Mouse (Mus musculus) common myeloid progenitor, adult 5-6 weeks (primary cell): Measurements from ENCODE around the gene Twist2. TPM values are rescaled to one million over a fixed set of nuclear protein-coding genes. Genes with fewer than 3 reads are reported as not detected.

ENCODE experiments used
- ATAC-seq: replicated peaks from 2 replicates; pipeline ENCODE4 v1.8.0; 2016; ENCODE audit warnings: low read depth, mild to moderate bottlenecking, moderate TSS enrichment, inconsistent platforms; ENCODE audit not compliant: poor library complexity, severe bottlenecking
- total RNA-seq: library from RNA; stranded (forward); fragments of 200-1000, 187-1606 nt; gene quantifications from 2 replicates; pipeline ENCODE4 v1.2.3, GENCODE M21; 2017

The Twist2 gene
- not detected in 2 replicates for total RNA-seq

GRCm38 (mm10) chr1:91800967-91801843 is at the start of gene Twist2:
Twist2 (plus strand) TSS chr1:91801461.
- no peak for ATAC-seq

GRCm38 (mm10) chr1:91752931-91753330 is 48.3 kb upstream of the Twist2 start:
- no peak for ATAC-seq

GRCm38 (mm10) chr1:91755102-91755501 is 46.2 kb upstream of the Twist2 start:
- peak; percentile 58; the same call in 1 of the 2 replicates for ATAC-seq

DNA sequence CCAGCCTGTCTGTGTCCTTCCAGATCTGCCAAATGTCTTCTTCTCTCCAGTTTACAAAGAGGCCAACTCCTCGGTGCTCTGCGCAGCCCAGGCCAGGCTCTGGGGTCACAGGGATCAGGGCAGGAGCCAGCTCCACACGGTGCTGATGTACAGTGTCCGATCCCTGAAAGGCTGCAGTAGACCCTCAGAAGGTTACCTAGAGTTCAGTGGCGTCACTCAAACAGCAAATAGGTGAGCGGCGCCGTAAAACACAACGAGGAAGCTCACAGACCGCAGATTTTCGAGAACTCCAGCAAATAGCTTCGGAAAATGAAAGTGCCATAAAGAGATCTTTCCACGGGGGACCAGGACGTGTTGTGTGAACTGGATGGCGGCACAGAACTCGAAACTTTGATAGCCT is 44.0 kb upstream of the Twist2 start:
- ATAC-seq, result no peak

GRCm38 (mm10) chr1:91758143-91758542 is 43.1 kb upstream of the Twist2 start:
- ATAC-seq, result no peak

DNA sequence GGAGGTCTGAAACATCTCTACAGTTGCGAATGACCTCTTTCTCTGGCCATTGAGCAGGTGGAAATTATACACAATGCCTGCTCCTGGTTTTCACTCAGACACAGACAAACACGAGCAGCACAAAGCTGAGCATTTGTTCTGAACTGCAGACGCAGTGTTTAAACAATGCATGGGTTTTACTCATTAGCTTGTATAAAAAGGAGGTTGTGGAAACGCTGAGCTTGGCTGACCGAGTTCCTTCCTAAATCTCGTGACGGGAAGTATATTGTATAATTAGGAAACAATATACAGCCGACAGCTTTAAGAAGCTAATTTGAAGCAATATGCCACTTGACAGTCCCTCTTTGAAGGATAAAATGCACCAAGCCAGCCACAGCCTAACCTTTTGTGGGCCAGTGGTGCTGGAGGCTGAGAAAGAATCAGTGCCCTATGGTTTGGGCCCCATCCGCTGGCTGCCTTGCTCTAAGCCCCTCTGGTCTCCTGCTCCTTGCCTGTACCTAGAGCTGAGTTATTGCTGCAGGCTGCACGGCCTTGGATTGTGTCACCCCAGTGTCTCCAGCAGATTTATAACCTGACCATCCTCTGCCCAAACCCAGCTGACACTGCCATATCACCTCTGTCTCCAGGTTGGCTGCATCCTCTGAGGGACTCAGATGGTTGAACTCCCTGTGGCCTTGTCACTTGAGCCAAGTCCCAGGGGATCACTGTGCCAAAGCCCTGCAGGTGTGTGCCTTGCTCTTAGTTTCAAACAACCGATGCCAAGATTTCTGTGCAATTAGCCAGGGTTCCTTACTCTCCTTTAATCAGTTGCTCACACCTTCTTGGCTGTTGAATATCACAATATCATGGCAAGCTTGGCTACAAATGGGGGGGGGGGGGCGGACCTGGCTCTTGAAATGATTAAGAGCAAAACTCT is 42.4 kb upstream of the Twist2 start:
- no peak for ATAC-seq

- no peak for ATAC-seq
These were observed 40.9 kb upstream of the Twist2 start for GRCm38 (mm10) chr1:91760140-91760986.

- no peak for ATAC-seq
These were observed 38.7 kb upstream of the Twist2 start for GRCm38 (mm10) chr1:91762528-91763091.

- no peak for ATAC-seq
These were observed 31.0 kb upstream of the Twist2 start for GRCm38 (mm10) chr1:91770221-91770624.

- no peak for ATAC-seq
These were observed 30.6 kb upstream of the Twist2 start for GRCm38 (mm10) chr1:91770676-91771075.

- ATAC-seq, result no peak
These were observed 24.3 kb upstream of the Twist2 start for GRCm38 (mm10) chr1:91776928-91777327.

DNA sequence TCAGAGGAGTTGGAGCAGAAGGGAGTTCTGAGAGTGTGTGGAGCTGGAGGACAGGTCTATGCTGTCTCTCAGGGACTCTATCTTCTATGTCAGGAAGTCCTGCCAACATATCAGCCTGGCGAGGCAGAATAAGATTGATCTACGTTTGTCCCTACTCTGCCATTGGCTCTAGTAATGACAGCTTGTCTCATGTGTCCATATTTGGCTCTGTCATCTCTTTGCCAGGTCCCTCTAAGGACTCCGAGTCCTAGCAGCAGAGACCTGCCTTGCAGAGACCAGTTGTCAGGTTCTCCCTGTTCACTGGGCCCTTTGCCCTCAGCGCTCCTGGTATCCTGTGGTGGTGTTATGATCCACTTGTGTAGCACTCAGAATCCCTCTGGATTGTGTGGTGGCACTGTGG is 21.4 kb upstream of the Twist2 start:
- ATAC-seq, result no peak

- ATAC-seq, result no peak
These were observed 20.1 kb upstream of the Twist2 start for GRCm38 (mm10) chr1:91781182-91781581.

DNA sequence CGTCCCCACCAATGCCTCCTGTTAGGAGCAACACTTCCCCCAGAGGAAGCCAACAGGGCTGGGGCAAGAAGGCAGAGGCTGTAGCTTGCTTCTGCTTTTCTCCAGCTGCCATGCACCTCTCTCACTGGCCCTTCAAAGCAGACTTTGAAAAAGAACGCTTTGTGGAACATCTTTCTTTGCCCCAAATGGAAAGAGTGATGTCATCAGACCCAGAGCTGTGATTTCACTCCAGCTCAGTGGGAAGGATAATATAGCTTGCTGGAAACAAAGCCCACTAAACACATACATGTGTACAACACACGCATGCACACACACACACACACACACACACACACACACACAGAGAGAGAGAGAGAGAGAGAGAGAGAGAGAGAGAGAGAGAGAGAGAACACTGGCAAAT is 17.1 kb upstream of the Twist2 start:
- no peak for ATAC-seq

DNA sequence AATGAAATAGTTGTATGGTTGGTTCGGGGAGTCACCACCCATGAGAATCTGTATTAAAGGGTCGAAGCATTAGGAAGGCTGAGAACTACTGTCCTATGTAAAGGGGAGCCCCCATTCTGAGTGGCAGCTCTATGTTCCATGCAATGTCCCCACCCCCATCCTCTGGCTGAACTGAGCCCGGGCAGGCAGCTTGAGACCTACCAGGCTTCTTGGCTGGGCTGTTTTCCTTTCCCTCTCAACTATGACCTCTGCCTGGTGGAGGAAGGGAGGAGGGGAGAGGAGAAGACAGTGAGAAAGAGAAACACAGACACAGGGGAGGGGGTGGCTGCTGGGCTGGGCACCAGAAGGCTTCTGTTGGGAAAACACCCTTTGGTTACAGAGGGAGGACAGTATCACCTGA is 1.9 kb upstream of the Twist2 start:
- no peak for ATAC-seq

DNA sequence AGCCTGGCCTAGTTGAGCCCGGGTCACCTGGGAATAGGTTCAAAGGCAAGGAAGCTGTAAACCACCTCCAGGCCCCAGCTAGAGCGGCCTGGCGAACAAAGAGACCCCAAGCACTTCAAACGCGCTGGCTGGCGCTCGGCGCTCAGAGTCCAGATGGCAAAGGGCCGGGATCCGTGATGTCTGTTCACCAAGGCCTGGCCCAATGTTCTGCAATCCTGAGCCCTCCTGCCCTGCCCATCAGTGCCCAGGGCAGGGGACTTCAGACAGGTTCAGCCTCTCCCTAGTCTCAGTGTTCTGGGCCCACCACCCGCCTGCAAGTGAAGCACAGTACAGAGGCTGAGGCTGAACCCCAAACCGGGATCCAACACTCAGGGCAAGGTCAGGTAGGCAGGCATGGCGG is 913 bp upstream of the Twist2 start:
- ATAC-seq, result no peak

DNA sequence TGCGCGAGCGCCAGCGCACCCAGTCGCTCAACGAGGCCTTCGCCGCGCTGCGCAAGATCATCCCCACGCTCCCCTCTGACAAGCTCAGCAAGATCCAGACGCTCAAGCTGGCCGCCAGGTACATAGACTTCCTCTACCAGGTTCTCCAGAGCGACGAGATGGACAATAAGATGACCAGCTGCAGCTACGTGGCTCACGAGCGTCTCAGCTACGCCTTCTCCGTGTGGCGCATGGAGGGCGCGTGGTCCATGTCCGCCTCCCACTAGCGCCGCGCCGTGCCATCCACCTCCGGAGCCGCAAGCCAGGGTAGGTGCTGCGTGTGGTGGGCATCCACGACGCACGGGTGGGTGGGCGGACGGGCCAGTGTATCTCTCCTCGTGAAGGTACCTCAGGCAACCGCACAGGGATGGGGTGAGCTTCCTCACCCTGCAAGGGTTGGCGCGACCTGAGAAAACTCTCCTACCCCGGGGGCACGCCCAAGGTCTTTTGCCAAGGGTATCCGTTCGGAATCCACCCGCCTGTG is 644 bp downstream of the Twist2 start:
- no peak for ATAC-seq

GRCm38 (mm10) chr1:91802406-91803121 is 1.3 kb downstream of the Twist2 start:
- no peak for ATAC-seq

DNA sequence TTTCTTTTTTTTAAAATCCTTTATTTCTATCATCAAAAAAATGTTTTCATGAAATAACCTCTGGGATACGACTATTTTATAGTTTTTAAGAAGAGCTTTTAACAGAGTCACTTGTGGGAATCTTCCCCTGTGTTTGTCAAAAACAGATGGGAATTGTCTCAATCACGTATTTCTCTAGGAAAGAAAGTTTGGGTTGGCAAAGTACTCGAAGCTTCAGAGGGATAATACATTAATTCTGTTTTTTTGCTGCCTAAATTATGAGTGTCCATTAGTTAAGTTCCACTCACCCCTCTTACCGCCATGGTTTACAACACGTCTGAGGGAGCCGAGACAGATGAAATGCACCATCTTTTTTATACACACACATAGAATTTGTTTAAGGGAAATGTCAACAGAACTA is 2.2 kb downstream of the Twist2 start:
- ATAC-seq, result no peak
